Mouse (Mus musculus): ENCODE measurements around the gene Cebpg. TPM values are rescaled to one million over a fixed set of nuclear protein-coding genes. Genes with fewer than 3 reads are reported as not detected.

Gene Cebpg
- polyA plus RNA-seq, 1 experiment = 54.7 TPM

DNA sequence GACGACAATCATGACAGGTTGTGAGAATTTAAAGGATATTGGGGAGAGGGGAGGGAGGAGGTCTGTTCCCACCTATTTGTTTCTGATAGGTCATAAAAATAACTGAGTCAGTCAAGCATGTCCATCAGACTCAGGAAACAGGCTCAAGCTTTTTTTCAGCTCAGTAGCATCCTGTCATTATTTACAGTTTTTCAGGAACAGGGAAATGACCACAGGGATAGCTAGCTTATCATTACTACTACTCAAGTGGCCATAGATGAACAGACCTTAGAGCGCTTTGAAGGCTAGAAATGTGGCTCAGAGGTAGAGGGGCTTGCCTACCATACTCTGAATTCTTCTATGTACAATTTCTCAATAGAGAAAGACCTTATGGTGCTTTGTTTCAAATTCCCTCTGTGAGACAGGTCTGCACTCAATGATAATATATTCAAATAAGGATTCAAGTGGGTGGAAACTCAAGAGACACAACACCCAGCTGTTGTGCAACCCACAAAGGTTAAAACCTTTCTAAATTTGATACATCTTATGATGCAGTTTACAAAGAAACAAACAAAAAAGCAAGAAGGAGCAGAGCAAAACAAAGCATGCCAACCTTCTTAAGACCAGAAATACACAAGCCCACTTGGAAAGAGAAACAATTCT is 1.3 kb downstream of the Cebpg start:
- Histone ChIP-seq H3K27ac (ENCODE audit: insufficient read depth, low read length) (peak overlapping the region; percentile 87), H3K4me3 (ENCODE audit: insufficient read depth, low read length) (peak overlapping the region; percentile 90), H3K4me1 (ENCODE audit: control insufficient read depth, insufficient read depth, low read length) (peaks cover 3% of the 10 kb centered on the region)
- TF ChIP-seq POLR2A (IDR thresholded peaks at IDR 0.05; ENCODE audit: low read depth, low read length) (no peak), CTCF (IDR thresholded peaks at IDR 0.05; ENCODE audit: borderline replicate concordance, insufficient read depth, low read length) (no peak)

- H3K27ac ChIP-seq (ENCODE audit: insufficient read depth, low read length) = no peak overlapping the region
- H3K4me3 ChIP-seq (ENCODE audit: insufficient read depth, low read length) = peak overlapping the region; percentile 11; the same call in 1 of the 2 replicates
- TF ChIP-seq POLR2A (IDR thresholded peaks at IDR 0.05; ENCODE audit: low read depth, low read length) (no peak), CTCF (IDR thresholded peaks at IDR 0.05; ENCODE audit: borderline replicate concordance, insufficient read depth, low read length) (no peak)
- peaks cover 3% of the 10 kb centered on the region for H3K4me1 ChIP-seq (ENCODE audit: control insufficient read depth, insufficient read depth, low read length)
Measured at GRCm38 (mm10) chr7:35054286-35054685, 2.1 kb downstream of the Cebpg start.

GRCm38 (mm10) chr7:35053161-35053560 is 3.2 kb downstream of the Cebpg start:
- H3K4me3 ChIP-seq (ENCODE audit: insufficient read depth, low read length) = no peak overlapping the region
- H3K4me1 ChIP-seq (ENCODE audit: control insufficient read depth, insufficient read depth, low read length) = peaks cover 3% of the 10 kb centered on the region
- no peak overlapping the region for H3K27ac ChIP-seq (ENCODE audit: insufficient read depth, low read length)
- TF ChIP-seq POLR2A (IDR thresholded peaks at IDR 0.05; ENCODE audit: low read depth, low read length) = no peak

- Histone ChIP-seq H3K4me1 (ENCODE audit: control insufficient read depth, insufficient read depth, low read length) (peaks cover 3% of the 10 kb centered on the region; the same call in 1 of the 2 replicates), H3K27ac (ENCODE audit: insufficient read depth, low read length) (no peak overlapping the region), H3K4me3 (ENCODE audit: insufficient read depth, low read length) (no peak overlapping the region)
- TF ChIP-seq CTCF (IDR thresholded peaks at IDR 0.05; ENCODE audit: borderline replicate concordance, insufficient read depth, low read length) = no peak
- no peak for TF ChIP-seq POLR2A (IDR thresholded peaks at IDR 0.05; ENCODE audit: low read depth, low read length)
Measured at GRCm38 (mm10) chr7:35050540-35050939, 5.8 kb downstream of the Cebpg start.

DNA sequence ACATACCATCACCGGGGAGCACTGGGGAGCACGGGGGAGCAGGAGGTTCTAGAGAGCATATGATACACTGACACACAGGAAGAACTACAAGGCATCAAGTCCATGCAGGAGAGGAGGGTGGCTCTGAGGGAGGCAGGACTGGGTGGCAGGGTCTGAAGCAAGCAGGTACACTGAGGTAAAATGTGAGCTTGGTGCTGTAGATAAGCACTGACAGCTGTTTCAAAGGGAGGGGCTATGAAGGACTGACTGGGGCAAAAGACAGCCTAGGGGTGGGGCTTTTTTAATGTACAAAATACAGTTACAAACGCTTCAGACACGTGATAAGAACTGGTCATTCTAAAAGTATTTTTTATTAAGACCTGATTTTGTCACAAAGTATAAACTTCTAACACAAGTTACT is 10.3 kb downstream of the Cebpg start:
- H3K4me3 ChIP-seq (ENCODE audit: insufficient read depth, low read length) = no peak overlapping the region
- no peaks in the 10 kb centered on the region for H3K4me1 ChIP-seq (ENCODE audit: control insufficient read depth, insufficient read depth, low read length)
- H3K27ac ChIP-seq (ENCODE audit: insufficient read depth, low read length) = no peak overlapping the region
- TF ChIP-seq CTCF (IDR thresholded peaks at IDR 0.05; ENCODE audit: borderline replicate concordance, insufficient read depth, low read length) (no peak), POLR2A (IDR thresholded peaks at IDR 0.05; ENCODE audit: low read depth, low read length) (no peak)

DNA sequence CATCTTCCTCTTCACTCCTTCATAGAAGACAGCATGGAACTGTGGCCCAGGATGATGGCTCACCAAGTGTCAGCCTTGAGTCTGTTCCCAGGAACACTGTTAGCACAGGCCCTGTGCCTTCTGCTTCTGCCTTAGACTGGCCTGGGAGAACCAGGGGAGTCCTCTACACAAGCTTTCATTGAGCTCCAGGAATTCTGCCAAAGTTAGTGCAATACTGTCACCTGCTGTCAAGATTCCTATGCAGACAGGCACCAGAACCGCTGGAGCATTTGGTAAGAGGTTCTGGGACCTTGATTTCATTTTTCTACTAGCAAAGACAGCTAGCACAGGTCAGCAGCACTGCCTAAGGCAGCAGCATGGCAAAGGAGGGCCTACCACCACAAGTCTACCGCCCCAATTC is 11.7 kb downstream of the Cebpg start:
- no peak for TF ChIP-seq POLR2A (IDR thresholded peaks at IDR 0.05; ENCODE audit: low read depth, low read length)
- no peak for TF ChIP-seq CTCF (IDR thresholded peaks at IDR 0.05; ENCODE audit: borderline replicate concordance, insufficient read depth, low read length)
- H3K4me3 ChIP-seq (ENCODE audit: insufficient read depth, low read length) = no peak overlapping the region
- no peaks in the 10 kb centered on the region for H3K4me1 ChIP-seq (ENCODE audit: control insufficient read depth, insufficient read depth, low read length)
- H3K27ac ChIP-seq (ENCODE audit: insufficient read depth, low read length) = no peak overlapping the region

DNA sequence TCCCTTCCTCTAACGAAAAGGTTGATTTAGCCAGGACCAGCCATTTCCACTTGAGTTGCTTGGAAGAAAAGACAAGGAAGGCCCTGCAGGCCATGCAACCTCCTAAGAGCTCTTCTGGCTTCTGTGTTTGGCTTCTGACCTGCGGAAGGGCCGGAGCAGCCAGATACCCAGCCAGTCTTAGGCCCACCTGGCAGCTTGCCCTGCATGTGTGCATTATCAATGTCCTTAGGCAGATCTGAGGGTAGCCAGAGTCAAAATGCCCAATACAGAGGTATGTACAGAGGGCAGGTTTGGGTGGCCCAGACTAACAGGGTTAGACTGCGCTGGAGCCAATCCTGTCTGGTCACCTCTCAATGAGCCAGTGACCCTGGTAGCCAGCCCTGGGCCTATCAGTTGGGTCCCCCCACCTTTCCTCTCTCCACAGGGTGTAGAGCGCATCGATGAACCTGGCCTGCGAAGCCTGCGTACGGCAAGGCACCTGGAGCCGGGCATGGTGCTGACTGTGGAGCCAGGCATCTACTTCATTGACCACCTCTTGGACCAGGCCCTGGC is 13.0 kb downstream of the Cebpg start:
- TF ChIP-seq POLR2A (IDR thresholded peaks at IDR 0.05; ENCODE audit: low read depth, low read length) (no peak), CTCF (IDR thresholded peaks at IDR 0.05; ENCODE audit: borderline replicate concordance, insufficient read depth, low read length) (no peak)
- Histone ChIP-seq H3K4me3 (ENCODE audit: insufficient read depth, low read length) (no peak overlapping the region), H3K4me1 (ENCODE audit: control insufficient read depth, insufficient read depth, low read length) (no peaks in the 10 kb centered on the region), H3K27ac (ENCODE audit: insufficient read depth, low read length) (no peak overlapping the region)

GRCm38 (mm10) chr7:35042759-35043217 is 13.6 kb downstream of the Cebpg start:
- no peak overlapping the region for H3K4me3 ChIP-seq (ENCODE audit: insufficient read depth, low read length)
- no peak for TF ChIP-seq POLR2A (IDR thresholded peaks at IDR 0.05; ENCODE audit: low read depth, low read length)
- no peak for TF ChIP-seq CTCF (IDR thresholded peaks at IDR 0.05; ENCODE audit: borderline replicate concordance, insufficient read depth, low read length)
- no peak overlapping the region for H3K27ac ChIP-seq (ENCODE audit: insufficient read depth, low read length)
- H3K4me1 ChIP-seq (ENCODE audit: control insufficient read depth, insufficient read depth, low read length) = no peaks in the 10 kb centered on the region

- no peak for TF ChIP-seq CTCF (IDR thresholded peaks at IDR 0.05; ENCODE audit: borderline replicate concordance, insufficient read depth, low read length)
- TF ChIP-seq POLR2A (IDR thresholded peaks at IDR 0.05; ENCODE audit: low read depth, low read length) = no peak
- Histone ChIP-seq H3K27ac (ENCODE audit: insufficient read depth, low read length) (no peak overlapping the region), H3K4me1 (ENCODE audit: control insufficient read depth, insufficient read depth, low read length) (no peaks in the 10 kb centered on the region), H3K4me3 (ENCODE audit: insufficient read depth, low read length) (no peak overlapping the region)
Measured at GRCm38 (mm10) chr7:35042209-35042554, 14.2 kb downstream of the Cebpg start.

DNA sequence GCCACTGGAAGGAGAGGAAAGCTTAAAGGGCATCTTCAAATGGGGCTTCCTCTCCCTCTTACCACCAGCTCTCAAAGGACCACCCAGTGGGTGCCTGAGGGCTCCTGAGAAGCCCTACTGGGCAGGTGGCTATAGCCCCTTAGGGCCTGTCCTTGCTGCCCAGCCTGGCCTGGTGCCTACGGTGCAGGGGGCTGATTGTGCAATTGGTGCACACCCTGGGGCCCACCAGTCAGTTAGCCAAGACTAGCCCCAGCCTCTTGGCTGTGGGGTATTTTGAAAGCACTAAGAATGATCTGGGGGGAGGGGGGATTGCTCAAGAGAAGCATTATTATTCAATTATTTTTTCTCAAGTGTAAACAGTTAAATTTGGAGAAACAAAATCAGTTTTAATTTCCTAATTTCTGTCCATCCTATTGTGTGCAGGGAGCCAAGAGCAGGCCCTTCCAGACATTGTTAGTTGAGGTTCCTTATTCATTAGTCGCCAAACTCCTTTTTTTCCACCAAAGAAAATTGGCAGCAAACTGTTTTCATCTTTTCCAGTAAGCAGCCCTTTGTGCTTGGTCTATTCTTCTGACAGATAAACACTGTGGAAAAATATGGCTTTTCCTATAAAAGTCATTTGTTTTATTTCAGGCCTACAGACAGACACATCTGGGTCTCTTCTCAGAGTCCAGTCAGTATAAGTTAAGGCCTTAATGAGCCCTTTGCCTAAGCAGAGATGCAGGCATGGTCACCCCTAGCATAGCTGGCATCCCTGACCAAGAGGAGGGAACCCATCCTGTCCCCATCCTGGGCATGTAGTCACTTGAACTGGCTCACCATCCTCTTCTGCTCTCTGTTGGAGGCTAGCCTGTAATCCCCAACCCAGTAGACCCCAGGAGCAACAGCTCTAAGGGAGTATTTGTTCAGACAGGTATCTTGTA is 14.8 kb downstream of the Cebpg start:
- Histone ChIP-seq H3K4me1 (ENCODE audit: control insufficient read depth, insufficient read depth, low read length) (no peaks in the 10 kb centered on the region), H3K27ac (ENCODE audit: insufficient read depth, low read length) (no peak overlapping the region), H3K4me3 (ENCODE audit: insufficient read depth, low read length) (no peak overlapping the region)
- TF ChIP-seq CTCF (IDR thresholded peaks at IDR 0.05; ENCODE audit: borderline replicate concordance, insufficient read depth, low read length) = no peak
- no peak for TF ChIP-seq POLR2A (IDR thresholded peaks at IDR 0.05; ENCODE audit: low read depth, low read length)

Data from embryonic fibroblast, embryonic 13.5 days (primary cell).